Mouse (Mus musculus) cerebellum, adult 2 months (tissue): ENCODE results near the gene Aes. TPM values are rescaled to one million over a fixed set of nuclear protein-coding genes. Genes with fewer than 3 reads are reported as not detected.

Experiments
- DNase-seq, 2 experiments: peaks; one replicate each; pipeline ENCODE4 v3.0.0; 2021
- H3K27ac ChIP-seq: fragments of 200-500 bp; 2 replicates; pipeline ENCODE4 v1.5.1; 2012; ENCODE audit warnings: low read length, control low read depth, inconsistent platforms; ENCODE audit not compliant: insufficient read depth
- H3K27me3 ChIP-seq: fragments of 200-500 bp; 2 replicates; pipeline ENCODE4 v1.6.1; 2012; ENCODE audit warnings: inconsistent platforms, mild to moderate bottlenecking, low read length, moderate library complexity; ENCODE audit not compliant: control insufficient read depth, insufficient read depth
- H3K4me1 ChIP-seq: fragments of 200-500 bp; 2 replicates; pipeline ENCODE4 v1.6.1; 2011; ENCODE audit warnings: low read length; ENCODE audit not compliant: control insufficient read depth, insufficient read depth
- H3K4me3 ChIP-seq: fragments of 200-500 bp; replicated peaks from 2 replicates; pipeline ENCODE3; 2011; ENCODE audit warnings: mild to moderate bottlenecking, low read depth, low read length, control low read depth; ENCODE audit not compliant: insufficient read depth
- CTCF ChIP-seq: fragments of 200-500 bp; IDR thresholded peaks from 2 replicates; pipeline ENCODE4 v1.5.1; 2011; ENCODE audit warnings: low read depth, mild to moderate bottlenecking, control low read depth, low read length, moderate library complexity, borderline replicate concordance; ENCODE audit not compliant: insufficient read depth
- POLR2A ChIP-seq: fragments of 200-500 bp; IDR thresholded peaks from 2 replicates; pipeline ENCODE4 v1.6.1; 2011; ENCODE audit warnings: low read length, control low read depth, borderline replicate concordance; ENCODE audit not compliant: insufficient read depth
- WGBS: fragments of 180-500 bp; shearing (Covaris S2); methylation state at CpG from one replicate; pipeline ENCODE4 v1.1.7; 2018; 5-methylcytosine and 5-hydroxymethylcytosine counted together
- polyA plus RNA-seq: library from polyadenylated mRNA; depleted of rRNA; stranded (reverse); fragments of >200 nt; gene quantifications from 2 replicates; pipeline ENCODE4 v1.2.3, GENCODE M21; 2012; rRNA removed

The Aes gene
- polyA plus RNA-seq, 1 experiment = 1,168 TPM

DNA sequence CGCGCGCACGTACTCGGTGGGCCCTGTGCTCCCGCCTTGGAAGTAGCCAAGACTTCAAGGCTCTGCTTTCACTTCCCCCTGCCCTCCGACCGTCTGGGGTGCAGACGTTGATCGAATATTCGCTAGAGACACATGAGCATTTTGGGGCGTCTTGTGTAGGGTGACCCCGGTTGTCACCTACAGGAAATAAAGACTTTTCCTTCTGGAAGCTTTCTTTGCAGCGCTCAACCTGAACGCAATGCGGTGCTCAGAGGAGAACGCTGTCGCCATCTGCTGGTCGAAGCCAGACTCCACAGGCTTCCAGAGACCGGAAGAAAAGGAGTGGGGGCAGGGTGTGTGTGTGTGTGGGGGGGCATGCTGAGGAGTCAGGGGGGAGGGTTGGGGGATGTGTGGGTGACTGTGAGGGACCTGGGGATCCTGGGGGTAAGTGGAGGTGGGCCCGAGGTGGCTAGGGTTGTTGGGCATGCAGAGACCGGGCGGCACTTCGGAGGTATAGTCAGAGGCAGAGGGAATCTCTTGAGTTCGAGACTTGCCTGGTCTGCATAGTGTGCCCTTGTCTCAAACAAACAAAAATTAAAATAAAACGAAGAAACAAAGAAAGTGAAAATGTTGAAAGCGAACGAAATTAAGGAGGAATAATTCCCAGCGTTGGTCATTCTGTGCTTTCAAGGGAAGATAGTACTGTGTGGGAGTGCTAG, 45.8 kb downstream of the Aes start:
- peak overlapping the region; percentile 91; the same call in 1 of the 2 replicates for H3K27ac ChIP-seq
- H3K4me3 ChIP-seq = peak overlapping the region; percentile 16
- 16% methylated on average over 29 of the region's 29 CpGs for WGBS
- peak; percentile 88 to 90 for DNase-seq
- TF ChIP-seq CTCF (peak; percentile 94), POLR2A (no peak)
- H3K27me3 ChIP-seq = no peaks in the 10 kb centered on the region
- peaks cover 20% of the 10 kb centered on the region for H3K4me1 ChIP-seq

DNA sequence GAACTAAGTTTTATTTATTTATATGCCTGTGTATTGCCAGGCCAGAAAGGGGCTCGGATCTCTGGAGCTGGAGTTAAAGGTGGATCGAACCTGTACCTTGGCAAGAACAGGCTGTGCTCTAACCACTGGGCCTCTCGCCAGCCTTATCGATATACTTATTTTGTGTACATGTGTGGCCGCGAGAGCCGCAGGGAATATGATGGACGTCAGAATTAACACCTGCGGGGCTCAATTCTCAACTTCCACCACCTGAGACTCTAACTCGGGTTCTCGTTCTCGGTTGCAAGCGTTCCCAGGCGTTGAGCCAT, 46.3 kb downstream of the Aes start:
- no peak for DNase-seq
- TF ChIP-seq CTCF (no peak), POLR2A (no peak)
- 2% methylated on average over 14 of the region's 14 CpGs for WGBS
- H3K4me1 ChIP-seq = peaks cover 20% of the 10 kb centered on the region
- H3K4me3 ChIP-seq = peak overlapping the region; percentile 71
- H3K27ac ChIP-seq = peak overlapping the region; percentile 91
- H3K27me3 ChIP-seq = no peaks in the 10 kb centered on the region

GRCm38 (mm10) chr10:81605974-81606751, 46.9 kb downstream of the Aes start, which contains the start of gene BC025920:
Gene BC025920 (plus strand): TSS chr10:81606270.
- WGBS = under 1% methylated on average over 39 of the region's 39 CpGs
- Histone ChIP-seq H3K4me3 (peak within 1 kb of the TSS; percentile 86), H3K4me1 (peaks cover 18% of the 10 kb centered on the region), H3K27me3 (no peaks in the 10 kb centered on the region), H3K27ac (peak within 1 kb of the TSS; percentile 91)
- TF ChIP-seq CTCF (no peak), POLR2A (peak; percentile 48; the same call in 1 of the 2 replicates)
- peak; percentile 93 to 98 for DNase-seq

GRCm38 (mm10) chr10:81608308-81608707, 49.0 kb downstream of the Aes start:
- peak in 1 of 2 experiments; percentile 20 for DNase-seq
- WGBS = 86% methylated on average over 1 of the region's 1 CpGs
- H3K4me1 ChIP-seq = peaks cover 7% of the 10 kb centered on the region; the same call in 1 of the 2 replicates
- H3K4me3 ChIP-seq = no peak overlapping the region
- TF ChIP-seq CTCF (no peak), POLR2A (no peak)
- no peaks in the 10 kb centered on the region for H3K27me3 ChIP-seq
- H3K27ac ChIP-seq = no peak overlapping the region

GRCm38 (mm10) chr10:81612779-81613178, 53.5 kb downstream of the Aes start:
- Histone ChIP-seq H3K27ac (no peak overlapping the region), H3K27me3 (no peaks in the 10 kb centered on the region), H3K4me1 (no peaks in the 10 kb centered on the region), H3K4me3 (no peak overlapping the region)
- TF ChIP-seq CTCF (no peak), POLR2A (no peak)
- WGBS = 59% methylated on average over 3 of the region's 3 CpGs
- DNase-seq = no peak

DNA sequence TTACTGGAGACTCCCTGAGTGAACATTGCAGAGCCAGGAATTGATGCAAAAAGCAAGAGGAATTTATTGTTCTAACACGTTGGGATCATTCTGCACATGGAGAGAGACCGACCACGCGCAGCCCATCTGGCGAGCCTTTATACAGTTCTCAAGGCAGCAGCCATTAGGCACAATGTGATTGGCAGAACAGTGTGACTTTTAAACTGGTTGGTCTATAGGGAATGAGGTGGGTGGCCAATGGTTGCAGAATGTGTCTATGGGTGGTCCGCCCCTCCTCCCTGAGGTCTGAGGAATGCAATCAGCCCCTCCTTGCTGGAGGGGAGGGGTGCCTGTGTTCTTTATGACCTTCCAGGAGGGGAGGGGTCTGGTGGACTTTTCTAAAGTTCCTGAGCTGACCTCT, 56.2 kb downstream of the Aes start:
- no peak for DNase-seq
- TF ChIP-seq POLR2A = no peak
- TF ChIP-seq CTCF = no peak

More for the DNA sequence above, 56.2 kb downstream of the Aes start:
- H3K27me3 ChIP-seq = no peaks in the 10 kb centered on the region
- H3K4me1 ChIP-seq = no peaks in the 10 kb centered on the region
- no peak overlapping the region for H3K4me3 ChIP-seq
- 53% methylated on average over 6 of the region's 6 CpGs for WGBS
- H3K27ac ChIP-seq = no peak overlapping the region

Other genes with a start within 250 kb of the Aes start
- 36.3 and 36.9 TPM in 2 replicates for gene Cactin, start 238.4 kb upstream of the Aes start, polyA plus RNA-seq
- gene Tbxa2r, start 230.8 kb upstream of the Aes start, polyA plus RNA-seq = 2.2 and 3.2 TPM in 2 replicates
- gene Gipc3, start 216.2 kb upstream of the Aes start, polyA plus RNA-seq = 0.97 and 1.0 TPM in 2 replicates
- 42.7 and 43.4 TPM in 2 replicates for gene Hmg20b, start 209.0 kb upstream of the Aes start, polyA plus RNA-seq
- 34.8 and 35.0 TPM in 2 replicates for gene Mfsd12, start 202.0 kb upstream of the Aes start, polyA plus RNA-seq
- 0.24 and 0.36 TPM in 2 replicates for gene 4930404N11Rik, start 193.7 kb upstream of the Aes start, polyA plus RNA-seq
- 75.8 and 81.5 TPM in 2 replicates for gene Fzr1, start 181.0 kb upstream of the Aes start, polyA plus RNA-seq
- 87.7 and 93.1 TPM in 2 replicates for gene Dohh, start 175.1 kb upstream of the Aes start, polyA plus RNA-seq
- gene Gm48551, start 175.0 kb upstream of the Aes start, polyA plus RNA-seq = 10.2 and 10.8 TPM in 2 replicates
- gene Gm48552, start 170.5 kb upstream of the Aes start, polyA plus RNA-seq = 10.7 and 13.8 TPM in 2 replicates
- gene Smim24, start 166.4 kb upstream of the Aes start, polyA plus RNA-seq = 1.2 and 1.7 TPM in 2 replicates
- gene Nfic, start 103.9 kb upstream of the Aes start, polyA plus RNA-seq = 103 and 108 TPM in 2 replicates
- gene Celf5, start 76.8 kb upstream of the Aes start, polyA plus RNA-seq = 57.3 and 60.6 TPM in 2 replicates
- gene Ncln, start 63.1 kb upstream of the Aes start, polyA plus RNA-seq = 112 and 116 TPM in 2 replicates
- gene S1pr4, start 59.4 kb upstream of the Aes start, polyA plus RNA-seq = 0.67 and 1.1 TPM in 2 replicates
- 1.3 and 1.4 TPM in 2 replicates for gene Gna15, start 35.3 kb upstream of the Aes start, polyA plus RNA-seq
- 105 and 107 TPM in 2 replicates for gene Gna11, start 14.3 kb upstream of the Aes start, polyA plus RNA-seq
- gene Tle2, start 15.1 kb downstream of the Aes start, polyA plus RNA-seq = 282 and 321 TPM in 2 replicates
- gene Tle6, start 41.6 kb downstream of the Aes start, polyA plus RNA-seq = 8.7 and 9.6 TPM in 2 replicates
- 3.6 and 3.7 TPM in 2 replicates for gene BC025920, start 46.8 kb downstream of the Aes start, polyA plus RNA-seq
- 35.4 and 38.5 TPM in 2 replicates for gene Sirt6, start 68.3 kb downstream of the Aes start, polyA plus RNA-seq
- gene Ankrd24, start 69.1 kb downstream of the Aes start, polyA plus RNA-seq = 121 and 130 TPM in 2 replicates
- gene Gm10778, start 89.6 kb downstream of the Aes start, polyA plus RNA-seq = 3.8 and 4.2 TPM in 2 replicates
- gene Zfp433, start 145.3 kb downstream of the Aes start, polyA plus RNA-seq = 4.9 and 6.6 TPM in 2 replicates
- gene Gm3055, start 211.7 kb downstream of the Aes start, polyA plus RNA-seq = 9.7 and 11.5 TPM in 2 replicates